20 mouse cellular contexts compared by ENCODE assay signal in the genomic region with DNA sequence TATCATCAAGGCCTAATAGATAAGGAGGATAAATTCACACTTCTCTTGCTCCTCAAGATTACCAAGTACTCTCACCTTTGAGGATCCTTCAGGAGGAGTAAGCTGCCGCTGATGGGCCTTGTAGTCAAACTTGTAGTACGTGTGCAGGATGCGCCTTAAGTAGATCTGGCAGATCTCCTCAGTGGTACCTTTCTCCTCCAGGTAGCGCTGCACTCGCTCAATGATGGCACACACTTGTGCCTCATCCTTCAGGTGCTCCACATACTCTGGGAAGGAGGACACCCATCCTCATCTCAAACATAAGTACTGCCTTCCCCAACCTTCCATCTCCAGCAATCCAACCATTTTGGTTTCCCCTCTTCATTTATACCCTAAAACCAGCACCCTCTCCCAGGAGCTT. TPM values are rescaled to one million over a fixed set of nuclear protein-coding genes. Genes with fewer than 3 reads are reported as not detected.
"Had no signal": no experiment of that assay in that cellular context is flagged by ENCODE, and none has a peak within 500 bp of the region (broad histone marks: within the 10 kb centered on the region; RNA-seq: fewer than 3 reads in every experiment).

No protein-coding gene starts in this region.

- H3K9ac ChIP-seq: neural tube, embryonic 13.5 days; neural tube, embryonic 15.5 days; stomach, embryonic 15.5 days had no signal

- H3K4me2 ChIP-seq: neural tube, embryonic 13.5 days; neural tube, embryonic 15.5 days; stomach, embryonic 15.5 days had no signal

- H3K27me3 ChIP-seq: neural tube, embryonic 13.5 days; neural tube, embryonic 15.5 days; stomach, embryonic 15.5 days had no signal

- H3K4me3 ChIP-seq: neural tube, embryonic 13.5 days; neural tube, embryonic 15.5 days; stomach, embryonic 15.5 days had no signal

- H3K4me1 ChIP-seq: neural tube, embryonic 13.5 days; neural tube, embryonic 15.5 days; stomach, embryonic 15.5 days had no signal

- DNase-seq: retina, postnatal 1 day; right cerebral cortex, adult 18-20 months; right cerebral cortex, postnatal 14 days; right cerebral cortex, postnatal 25 days; right cerebral cortex, postnatal 4 days; spleen, adult 18-20 months; thymus, adult 18-20 months; thymus, adult 2 months; thymus, postnatal 14 days; thymus, postnatal 25 days; thymus, postnatal 36 days; thymus, postnatal 4 days had no signal

- H3K9me3 ChIP-seq: neural tube, embryonic 13.5 days; neural tube, embryonic 15.5 days; stomach, embryonic 15.5 days had no signal

- H3K27ac ChIP-seq: neural tube, embryonic 13.5 days; neural tube, embryonic 15.5 days; stomach, embryonic 15.5 days; stomach, postnatal 0 days had no signal

RNA-seq across cellular contexts. Expression of gene Il27, which starts 38.1 kb away (rescaled TPM):
- polyA plus RNA-seq: neural tube, embryonic 13.5 days; neural tube, embryonic 14.5 days; neural tube, embryonic 15.5 days; stomach, embryonic 14.5 days; stomach, embryonic 16.5 days; testis, adult 2 months had no signal
